Mouse (Mus musculus) midbrain, embryonic 12.5 days (tissue): ENCODE data around the gene Hao2. TPM values are rescaled to one million over a fixed set of nuclear protein-coding genes. Genes with fewer than 3 reads are reported as not detected.
A peak's percentile ranks its signal among the peaks of the same experiment; 100 is the strongest.

ENCODE experiments used
- ATAC-seq: fragments of 200-750 bp; cut with Nextera tagmentation; 2 replicates; pipeline ENCODE4 v1.8.0; 2017; ENCODE audit warnings: low read depth, moderate TSS enrichment, moderate library complexity; ENCODE audit not compliant: low FRiP score
- H3K27ac ChIP-seq: fragments of 300-500 bp; sonication (generic); replicated peaks from 2 replicates; pipeline ENCODE4 v1.5.1; 2016; ENCODE audit warnings: mild to moderate bottlenecking
- H3K27me3 ChIP-seq: fragments of 300-500 bp; sonication (generic); 2 replicates; pipeline ENCODE4 v1.6.1; 2016; ENCODE audit warnings: mild to moderate bottlenecking
- H3K36me3 ChIP-seq: fragments of 300-500 bp; sonication (generic); 2 replicates; pipeline ENCODE4 v1.6.1; 2016
- H3K4me1 ChIP-seq: fragments of 300-500 bp; sonication (generic); 2 replicates; pipeline ENCODE4 v1.6.1; 2016
- H3K4me2 ChIP-seq: fragments of 300-500 bp; sonication (generic); replicated peaks from 2 replicates; pipeline ENCODE4 v1.6.1; 2016; ENCODE audit warnings: mild to moderate bottlenecking, moderate library complexity
- H3K4me3 ChIP-seq: fragments of 300-500 bp; sonication (generic); 2 replicates; pipeline ENCODE4 v1.5.1; 2016; ENCODE audit warnings: mild to moderate bottlenecking
- H3K9ac ChIP-seq: fragments of 300-500 bp; sonication (generic); replicated peaks from 2 replicates; pipeline ENCODE4 v1.6.1; 2016; ENCODE audit warnings: mild to moderate bottlenecking, moderate library complexity
- H3K9me3 ChIP-seq: fragments of 300-500 bp; sonication (generic); 2 replicates; pipeline ENCODE4 v1.6.1; 2016; ENCODE audit warnings: mild to moderate bottlenecking
- WGBS: fragments of 180-500 bp; shearing (Covaris S2); methylation state at CpG from one replicate; pipeline ENCODE4 v1.1.7; 2016; 5-methylcytosine and 5-hydroxymethylcytosine counted together
- polyA plus RNA-seq: library from polyadenylated mRNA; unstranded; fragments of >200 nt; fragmentation: Nextera tagmentation; extraction: Ambion mirVana; gene quantifications from 2 replicates; pipeline ENCODE4 v1.2.1, GENCODE M21; 2016

Gene Hao2
- polyA plus RNA-seq, 1 experiment from 2014 or later = not detected

DNA sequence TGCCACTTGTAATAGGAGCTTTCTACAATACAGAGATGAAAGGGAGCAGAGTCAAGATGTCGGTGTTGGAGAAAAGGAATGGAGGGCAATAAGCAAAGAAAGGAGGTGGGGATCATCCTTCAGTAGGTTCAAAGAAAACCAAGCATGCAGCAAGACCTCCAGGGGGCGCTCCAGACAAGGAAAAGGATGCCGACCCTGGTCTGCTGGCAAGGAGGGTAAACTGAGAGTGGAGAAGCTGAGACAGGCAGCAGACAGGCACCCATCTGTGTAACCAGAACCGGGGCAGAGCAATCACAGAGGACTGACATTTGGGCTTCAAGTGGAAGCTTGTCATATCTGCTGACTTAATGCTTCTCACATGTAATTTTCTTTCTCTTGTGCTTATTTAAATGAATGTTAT is 22.6 kb upstream of the Hao2 start:
- H3K27me3 ChIP-seq = no peaks in the 10 kb centered on the region
- 8% methylated on average over 4 of the region's 4 CpGs for WGBS
- H3K4me2 ChIP-seq = no peak overlapping the region
- H3K4me3 ChIP-seq = no peak overlapping the region
- H3K9me3 ChIP-seq = no peaks in the 10 kb centered on the region
- H3K27ac ChIP-seq = no peak overlapping the region
- no peaks in the 10 kb centered on the region for H3K4me1 ChIP-seq
- no peak overlapping the region for H3K9ac ChIP-seq
- H3K36me3 ChIP-seq = no peaks in the 10 kb centered on the region
- peak; percentile 66; the same call in 1 of the 2 replicates for ATAC-seq

- ATAC-seq = no peak
- Histone ChIP-seq H3K27ac (no peak overlapping the region), H3K4me1 (no peaks in the 10 kb centered on the region), H3K9me3 (no peaks in the 10 kb centered on the region), H3K4me3 (no peak overlapping the region), H3K36me3 (no peaks in the 10 kb centered on the region), H3K9ac (no peak overlapping the region), H3K4me2 (no peak overlapping the region), H3K27me3 (no peaks in the 10 kb centered on the region)
- WGBS = 84% methylated on average over 6 of the region's 6 CpGs
Measured at GRCm38 (mm10) chr3:98913591-98913990, 20.6 kb upstream of the Hao2 start.

DNA sequence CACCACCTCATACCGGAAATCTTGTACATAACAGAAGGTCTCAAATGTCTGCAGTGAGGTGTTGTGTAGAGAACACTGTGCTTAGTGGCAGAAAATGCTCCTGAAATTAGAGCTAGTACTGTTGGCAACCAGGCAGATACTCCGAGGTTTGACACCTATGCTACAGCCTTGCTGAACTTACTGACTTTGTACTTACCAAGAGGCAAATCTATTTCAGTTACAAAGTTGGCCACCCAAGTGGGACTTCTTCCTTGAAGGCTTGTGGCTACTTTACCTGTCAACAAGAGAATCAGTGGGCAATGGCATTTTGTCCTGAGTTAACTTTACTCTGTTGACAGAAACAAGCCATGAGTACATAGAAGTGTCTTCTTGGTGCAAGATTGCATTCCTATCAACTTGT is 4.6 kb upstream of the Hao2 start:
- H3K9ac ChIP-seq = no peak overlapping the region
- 92% methylated on average over 2 of the region's 2 CpGs for WGBS
- no peak overlapping the region for H3K4me2 ChIP-seq

GRCm38 (mm10) chr3:98895071-98895601 is 2.1 kb upstream of the Hao2 start:
- Histone ChIP-seq H3K36me3 (no peaks in the 10 kb centered on the region), H3K4me1 (no peaks in the 10 kb centered on the region), H3K27me3 (no peaks in the 10 kb centered on the region), H3K9ac (no peak overlapping the region), H3K9me3 (no peaks in the 10 kb centered on the region), H3K4me3 (no peak overlapping the region), H3K27ac (no peak overlapping the region), H3K4me2 (no peak overlapping the region)
- WGBS = 47% methylated on average over 10 of the region's 10 CpGs
- ATAC-seq = 0 out of 2 replicates have a peak, but pooled peaks have one; percentile 49

More for the DNA sequence above, 4.6 kb upstream of the Hao2 start:
- Histone ChIP-seq H3K4me3 (no peak overlapping the region), H3K27me3 (no peaks in the 10 kb centered on the region), H3K9me3 (no peaks in the 10 kb centered on the region), H3K27ac (no peak overlapping the region), H3K36me3 (no peaks in the 10 kb centered on the region), H3K4me1 (no peaks in the 10 kb centered on the region)
- ATAC-seq = no peak

GRCm38 (mm10) chr3:98890430-98890829 is 2.6 kb downstream of the Hao2 start:
- H3K4me1 ChIP-seq = no peaks in the 10 kb centered on the region
- H3K4me2 ChIP-seq = no peak overlapping the region
- no peaks in the 10 kb centered on the region for H3K36me3 ChIP-seq
- H3K27ac ChIP-seq = no peak overlapping the region
- H3K4me3 ChIP-seq = no peak overlapping the region
- WGBS = 80% methylated on average over 4 of the region's 4 CpGs
- H3K9me3 ChIP-seq = no peaks in the 10 kb centered on the region
- no peak overlapping the region for H3K9ac ChIP-seq
- no peak for ATAC-seq
- H3K27me3 ChIP-seq = no peaks in the 10 kb centered on the region

DNA sequence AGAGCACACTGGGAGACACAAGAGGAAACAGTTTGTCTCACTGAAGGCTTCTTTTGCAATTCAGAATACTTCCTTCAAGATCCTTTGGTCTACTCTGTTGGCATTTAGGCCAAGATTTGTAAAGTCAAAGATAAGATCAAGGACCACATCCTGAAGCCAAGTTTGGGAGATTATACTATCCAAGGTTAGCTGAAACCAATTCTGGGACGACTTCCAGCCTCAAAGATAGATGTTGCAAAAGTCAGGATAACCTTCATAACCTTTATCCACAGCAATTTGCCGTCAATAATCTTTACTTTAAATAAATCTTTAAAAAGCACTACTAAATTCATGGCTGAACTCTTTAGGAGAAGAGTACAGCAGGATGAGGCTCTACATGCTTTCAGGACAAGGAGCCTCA is 4.8 kb downstream of the Hao2 start:
- Histone ChIP-seq H3K4me2 (no peak overlapping the region), H3K27me3 (no peaks in the 10 kb centered on the region), H3K9ac (no peak overlapping the region), H3K4me1 (no peaks in the 10 kb centered on the region), H3K4me3 (no peak overlapping the region), H3K36me3 (no peaks in the 10 kb centered on the region), H3K9me3 (no peaks in the 10 kb centered on the region), H3K27ac (no peak overlapping the region)
- WGBS = 70% methylated on average over 2 of the region's 2 CpGs
- no peak for ATAC-seq

DNA sequence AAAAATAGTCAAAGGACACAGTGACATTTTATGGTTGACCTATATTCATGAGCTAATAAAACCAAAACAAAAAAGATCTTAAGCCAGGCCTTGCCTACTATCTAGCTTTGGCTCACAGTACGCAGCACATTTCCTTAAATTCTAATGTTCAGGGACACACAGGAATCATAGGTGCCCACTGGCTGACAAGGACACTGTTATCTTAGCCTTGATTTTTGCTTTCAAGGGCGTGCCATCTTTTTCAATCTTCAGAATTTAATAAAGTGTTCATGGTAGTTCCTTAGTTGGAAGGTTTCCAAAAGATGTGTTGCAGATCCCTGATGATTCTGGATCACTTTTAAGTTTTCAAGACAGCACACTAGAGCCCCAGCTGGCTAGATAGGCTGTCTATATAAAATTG is 12.2 kb downstream of the Hao2 start:
- Histone ChIP-seq H3K36me3 (no peaks in the 10 kb centered on the region), H3K4me1 (no peaks in the 10 kb centered on the region), H3K4me3 (no peak overlapping the region), H3K9ac (no peak overlapping the region), H3K4me2 (no peak overlapping the region), H3K9me3 (no peaks in the 10 kb centered on the region), H3K27ac (no peak overlapping the region), H3K27me3 (no peaks in the 10 kb centered on the region)
- WGBS = 85% methylated on average over 2 of the region's 2 CpGs
- no peak for ATAC-seq

GRCm38 (mm10) chr3:98880216-98880615 is 12.8 kb downstream of the Hao2 start:
- Histone ChIP-seq H3K9me3 (no peaks in the 10 kb centered on the region), H3K4me3 (no peak overlapping the region), H3K27me3 (no peaks in the 10 kb centered on the region), H3K27ac (no peak overlapping the region), H3K4me2 (no peak overlapping the region), H3K4me1 (no peaks in the 10 kb centered on the region), H3K9ac (no peak overlapping the region), H3K36me3 (no peaks in the 10 kb centered on the region)
- WGBS = 67% methylated on average over 6 of the region's 6 CpGs
- ATAC-seq = no peak

DNA sequence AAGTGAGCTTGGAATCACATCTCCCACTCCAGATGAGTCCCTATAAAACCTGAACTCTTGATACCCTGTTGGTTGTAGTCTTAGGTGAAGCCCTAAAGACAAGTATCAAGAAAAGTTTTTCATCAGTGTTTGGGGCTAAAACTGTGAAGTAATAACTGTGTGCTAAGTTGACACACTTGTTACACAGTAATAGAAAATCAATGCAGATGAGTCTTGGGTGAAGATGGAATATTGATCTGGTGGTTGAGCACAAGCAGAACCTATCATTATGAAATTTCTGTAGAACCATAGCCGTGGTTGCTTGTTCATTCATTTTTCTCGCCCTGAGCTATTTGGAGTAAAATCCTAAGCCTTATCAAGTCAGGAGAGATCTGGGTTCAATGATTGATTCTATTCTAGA is 24.8 kb downstream of the Hao2 start:
- WGBS = 86% methylated on average over 2 of the region's 2 CpGs

GRCm38 (mm10) chr3:98862800-98863199 is 30.2 kb downstream of the Hao2 start:
- no peaks in the 10 kb centered on the region for H3K4me1 ChIP-seq
- no peak overlapping the region for H3K9ac ChIP-seq
- H3K4me3 ChIP-seq = no peak overlapping the region
- ATAC-seq = no peak
- no peak overlapping the region for H3K27ac ChIP-seq
- no peaks in the 10 kb centered on the region for H3K9me3 ChIP-seq
- no peak overlapping the region for H3K4me2 ChIP-seq
- no peaks in the 10 kb centered on the region for H3K27me3 ChIP-seq
- WGBS = 100% methylated on average over 1 of the region's 1 CpGs
- no peaks in the 10 kb centered on the region for H3K36me3 ChIP-seq

More for the DNA sequence above, 24.8 kb downstream of the Hao2 start:
- Histone ChIP-seq H3K9me3 (no peaks in the 10 kb centered on the region), H3K4me2 (no peak overlapping the region), H3K4me1 (no peaks in the 10 kb centered on the region), H3K4me3 (no peak overlapping the region), H3K27me3 (no peaks in the 10 kb centered on the region), H3K9ac (no peak overlapping the region), H3K36me3 (no peaks in the 10 kb centered on the region), H3K27ac (no peak overlapping the region)
- no peak for ATAC-seq

DNA sequence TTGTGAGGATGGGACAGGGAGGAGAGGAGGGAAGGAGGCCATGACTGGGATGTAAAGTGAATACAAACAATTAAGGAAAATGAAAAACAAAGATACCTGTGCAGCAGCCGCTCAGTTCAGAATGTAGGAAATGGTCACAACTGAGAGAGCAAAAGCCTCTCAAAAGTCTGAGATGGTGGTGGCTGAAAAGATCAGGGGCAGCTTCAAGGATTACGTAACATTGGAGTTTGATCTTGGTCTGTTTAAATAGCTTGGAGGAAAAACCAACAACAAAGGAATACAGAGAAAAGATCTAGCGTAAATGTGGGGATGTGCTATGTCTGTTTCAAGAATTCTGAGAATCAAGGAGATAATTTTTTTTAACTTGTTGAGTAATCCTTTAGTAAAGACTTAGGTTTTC is 33.5 kb downstream of the Hao2 start, which contains the start of gene Hsd3b1:
Gene Hsd3b1, minus strand, starts transcription at position 219 of the 400 bp plus-strand sequence.
- Histone ChIP-seq H3K36me3 (no peaks in the 10 kb centered on the region), H3K4me1 (no peaks in the 10 kb centered on the region), H3K27ac (no peak within 1 kb of the TSS), H3K9me3 (no peaks in the 10 kb centered on the region), H3K4me3 (no peak within 1 kb of the TSS), H3K9ac (no peak within 1 kb of the TSS), H3K4me2 (no peak within 1 kb of the TSS), H3K27me3 (no peaks in the 10 kb centered on the region)
- WGBS = 83% methylated on average over 3 of the region's 3 CpGs
- ATAC-seq = no peak

DNA sequence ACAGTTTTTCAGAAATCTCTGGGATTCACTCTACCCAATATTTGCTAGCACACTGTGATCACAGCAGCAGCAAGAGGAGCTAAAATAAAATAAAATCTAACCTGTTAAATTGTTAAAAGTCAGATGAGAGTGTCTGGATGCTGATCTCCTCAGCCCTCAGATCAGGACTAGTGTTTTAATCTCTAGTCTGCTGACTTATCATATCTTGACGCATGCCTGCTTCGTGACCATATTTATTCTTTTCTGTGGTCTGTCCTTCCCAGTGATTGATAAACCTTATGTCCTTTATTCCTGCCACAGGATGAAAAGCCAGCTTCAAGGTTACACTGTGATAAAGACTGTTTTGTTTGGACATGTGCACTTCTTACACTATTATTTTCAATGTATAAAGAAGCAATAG is 35.0 kb downstream of the Hao2 start:
- Histone ChIP-seq H3K36me3 (no peaks in the 10 kb centered on the region), H3K4me1 (no peaks in the 10 kb centered on the region), H3K9ac (no peak overlapping the region), H3K9me3 (no peaks in the 10 kb centered on the region), H3K4me2 (no peak overlapping the region), H3K27me3 (no peaks in the 10 kb centered on the region), H3K4me3 (no peak overlapping the region), H3K27ac (no peak overlapping the region)
- no peak for ATAC-seq
- WGBS = 92% methylated on average over 2 of the region's 2 CpGs

DNA sequence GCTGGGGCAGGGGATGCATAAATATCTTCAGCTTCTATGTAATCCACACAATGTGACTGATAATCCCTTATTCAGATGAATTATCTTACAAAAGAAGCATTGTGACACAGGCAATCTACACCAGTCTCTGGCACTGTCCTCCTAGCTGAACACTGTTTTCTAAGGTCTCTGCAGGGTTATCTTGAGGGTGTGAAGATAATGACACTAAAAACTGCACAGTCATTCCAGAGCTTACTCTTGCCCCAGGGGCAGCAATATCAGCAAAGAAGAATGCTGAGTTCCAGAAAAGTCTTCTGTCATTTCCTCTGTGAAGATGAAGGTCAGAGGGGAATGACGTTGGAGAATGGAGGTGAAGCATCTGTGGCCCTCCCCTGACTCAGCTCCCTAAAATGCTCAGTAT is 36.1 kb downstream of the Hao2 start:
- no peak for ATAC-seq

More for the DNA sequence above, 36.1 kb downstream of the Hao2 start:
- Histone ChIP-seq H3K27ac (no peak overlapping the region), H3K27me3 (no peaks in the 10 kb centered on the region), H3K4me2 (no peak overlapping the region), H3K9me3 (no peaks in the 10 kb centered on the region), H3K4me3 (no peak overlapping the region), H3K36me3 (no peaks in the 10 kb centered on the region), H3K4me1 (no peaks in the 10 kb centered on the region), H3K9ac (no peak overlapping the region)
- WGBS = 67% methylated on average over 1 of the region's 1 CpGs
